Mouse (Mus musculus): ENCODE results near the gene Nkd1.

- TF ChIP-seq MAFK (IDR thresholded peaks at IDR 0.05; ENCODE audit: insufficient read depth, low read depth, low read length) = no peak
- TF ChIP-seq HCFC1 (IDR thresholded peaks at IDR 0.05; ENCODE audit: borderline replicate concordance, insufficient read depth, low read length) = no peak
- TF ChIP-seq CHD2 (IDR thresholded peaks at IDR 0.05; ENCODE audit: low read depth, low read length) = no peak
- TF ChIP-seq ZC3H11A (IDR thresholded peaks at IDR 0.05; ENCODE audit: borderline replicate concordance, low read depth, low read length) = no peak
These were observed 27.1 kb upstream of the Nkd1 start for GRCm38 (mm10) chr8:88494076-88494475.
